Mouse (Mus musculus) hindbrain, embryonic 11.5 days (tissue): ENCODE results near the gene Rep15. TPM values are rescaled to one million over a fixed set of nuclear protein-coding genes. Genes with fewer than 3 reads are reported as not detected.

Experiments
- ATAC-seq: fragments of 200-750 bp; cut with Nextera tagmentation; 2 replicates; pipeline ENCODE4 v1.8.0; 2017; ENCODE audit warnings: mild to moderate bottlenecking, moderate TSS enrichment, moderate library complexity; ENCODE audit not compliant: low FRiP score
- DNase-seq: peaks from one replicate; pipeline ENCODE4 v3.0.0-alpha.2; 2015; ENCODE audit warnings: low spot score
- H3K27ac ChIP-seq: fragments of 300-500 bp; sonication (generic); 2 replicates; pipeline ENCODE4 v1.5.1; 2014; ENCODE audit warnings: mild to moderate bottlenecking, low read depth, low read length
- H3K27me3 ChIP-seq: fragments of 300-500 bp; sonication (generic); 2 replicates; pipeline ENCODE4 v1.6.1; 2014; ENCODE audit warnings: mild to moderate bottlenecking, low read length, moderate library complexity, mixed read lengths; ENCODE audit not compliant: control insufficient read depth, insufficient read depth
- H3K36me3 ChIP-seq: fragments of 300-500 bp; sonication (generic); 2 replicates; pipeline ENCODE4 v1.6.1; 2014; ENCODE audit warnings: mild to moderate bottlenecking, low read length, moderate library complexity, mixed read lengths; ENCODE audit not compliant: control insufficient read depth, insufficient read depth
- H3K4me1 ChIP-seq: fragments of 300-500 bp; sonication (generic); replicated peaks from 2 replicates; pipeline ENCODE4 v1.6.1; 2014; ENCODE audit warnings: low read length, mixed read lengths; ENCODE audit not compliant: control insufficient read depth, insufficient read depth
- H3K4me2 ChIP-seq: fragments of 300-500 bp; sonication (generic); replicated peaks from 2 replicates; pipeline ENCODE4 v1.6.1; 2014; ENCODE audit warnings: mild to moderate bottlenecking, low read depth, low read length
- H3K4me3 ChIP-seq: fragments of 300-500 bp; sonication (generic); 2 replicates; pipeline ENCODE4 v1.5.1; 2014; ENCODE audit warnings: low read depth, low read length
- H3K9ac ChIP-seq: fragments of 300-500 bp; sonication (generic); 2 replicates; pipeline ENCODE4 v1.6.1; 2014; ENCODE audit warnings: low read depth, low read length
- H3K9me3 ChIP-seq: fragments of 300-500 bp; sonication (generic); 2 replicates; pipeline ENCODE4 v1.6.1; 2016; ENCODE audit warnings: low read length; ENCODE audit not compliant: control insufficient read depth
- WGBS: fragments of 180-500 bp; shearing (Covaris S2); extraction: QIAGEN DNeasy Blood & Tissue Kit; methylation state at CpG from one replicate; pipeline ENCODE4 v1.1.7; 2014; 5-methylcytosine and 5-hydroxymethylcytosine counted together
- polyA plus RNA-seq: library from polyadenylated mRNA; unstranded; fragments of >200 nt; fragmentation: Nextera tagmentation; extraction: Ambion mirVana; gene quantifications from 2 replicates; pipeline ENCODE4 v1.2.1, GENCODE M21; 2014

The Rep15 gene
- polyA plus RNA-seq, 1 experiment from 2014 or later, result 0.46 TPM

DNA sequence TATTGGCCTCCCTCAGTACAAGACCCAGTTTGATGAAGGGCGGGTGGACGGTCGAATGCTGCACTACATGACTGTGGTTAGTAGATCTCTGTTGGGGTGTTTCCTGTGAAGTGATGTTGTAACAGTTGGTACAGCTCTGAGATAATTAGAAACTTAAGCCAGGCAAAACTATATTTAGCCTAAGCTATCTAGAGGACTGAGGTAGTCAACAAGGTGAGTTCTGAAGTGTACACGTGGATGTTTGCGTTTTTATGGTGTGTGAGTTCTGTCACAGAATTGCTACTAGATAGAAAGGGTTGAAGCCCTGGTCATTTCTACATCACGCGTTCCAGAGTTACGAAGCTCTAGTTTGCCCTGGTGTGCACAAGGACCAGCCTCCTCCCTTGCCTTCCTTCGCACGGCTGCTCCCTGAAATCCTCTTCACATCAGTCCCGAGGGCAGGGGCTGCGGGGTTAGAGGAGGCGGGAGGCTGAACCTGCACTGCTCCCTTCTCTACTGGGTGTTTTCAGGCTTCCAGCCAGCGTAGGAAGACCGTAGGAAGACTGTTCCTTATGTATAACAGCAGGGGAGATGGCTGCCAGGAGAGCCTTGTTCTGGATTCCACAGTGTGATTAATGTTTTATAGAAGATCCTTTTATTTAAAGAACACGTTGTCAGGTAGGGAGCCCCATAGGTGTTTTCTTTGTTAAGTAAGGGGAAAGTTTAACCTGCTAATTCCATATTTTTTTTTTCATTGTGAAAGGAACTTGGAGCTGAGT lies 9.8 kb upstream of the Rep15 start:
- no peaks in the 10 kb centered on the region for H3K36me3 ChIP-seq
- no peak overlapping the region for H3K9ac ChIP-seq
- 85% methylated on average over 16 of the region's 16 CpGs for WGBS
- no peaks in the 10 kb centered on the region for H3K9me3 ChIP-seq
- no peaks in the 10 kb centered on the region for H3K4me1 ChIP-seq
- ATAC-seq, result no peak
- no peak overlapping the region for H3K4me2 ChIP-seq
- H3K27me3 ChIP-seq, result no peaks in the 10 kb centered on the region
- H3K27ac ChIP-seq, result no peak overlapping the region
- H3K4me3 ChIP-seq, result no peak overlapping the region
- DNase-seq, result no peak

DNA sequence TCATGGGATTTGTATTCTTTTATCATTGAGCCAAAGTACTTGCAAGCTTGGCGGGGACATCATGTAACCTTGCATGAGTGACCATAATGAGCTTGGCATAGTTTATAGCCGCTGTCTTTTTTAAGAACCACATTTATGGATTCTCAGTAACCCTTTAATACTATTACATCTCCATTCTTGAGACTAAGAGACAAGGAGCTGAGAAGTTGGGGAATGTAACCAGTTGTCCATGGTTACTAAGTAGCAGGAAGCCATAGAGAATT lies 9.3 kb upstream of the Rep15 start:
- H3K27ac ChIP-seq, result no peak overlapping the region
- H3K36me3 ChIP-seq, result no peaks in the 10 kb centered on the region
- no peak overlapping the region for H3K4me2 ChIP-seq
- H3K4me1 ChIP-seq, result no peaks in the 10 kb centered on the region
- DNase-seq (no peak), ATAC-seq (no peak)
- H3K4me3 ChIP-seq, result no peak overlapping the region
- 95% methylated on average over 2 of the region's 2 CpGs for WGBS
- H3K9me3 ChIP-seq, result no peaks in the 10 kb centered on the region
- H3K9ac ChIP-seq, result no peak overlapping the region
- no peaks in the 10 kb centered on the region for H3K27me3 ChIP-seq

DNA sequence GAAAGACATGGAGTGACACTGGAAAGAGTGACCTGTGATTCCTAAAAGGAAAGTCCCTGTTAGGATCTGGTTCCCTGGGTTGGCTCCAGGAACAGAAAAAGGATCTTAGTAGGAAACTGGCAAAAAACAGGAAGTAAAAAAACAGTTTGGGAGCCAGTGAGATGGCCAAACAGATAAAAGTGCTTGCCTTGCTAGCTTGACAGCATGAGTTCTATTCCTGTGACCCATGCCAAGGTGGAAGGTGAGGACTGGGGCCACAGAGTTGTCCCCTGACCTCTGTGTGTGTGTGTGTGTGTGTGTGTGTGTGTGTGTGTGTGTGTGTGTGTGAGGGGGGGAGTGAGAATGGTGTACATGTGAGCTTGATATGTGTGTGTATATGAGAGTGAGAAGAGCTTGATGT lies 8.8 kb upstream of the Rep15 start:
- H3K4me1 ChIP-seq, result no peaks in the 10 kb centered on the region
- DNase-seq, result no peak
- H3K9ac ChIP-seq, result no peak overlapping the region
- H3K4me2 ChIP-seq, result no peak overlapping the region
- no peak for ATAC-seq
- H3K27me3 ChIP-seq, result no peaks in the 10 kb centered on the region
- no peaks in the 10 kb centered on the region for H3K9me3 ChIP-seq
- no peak overlapping the region for H3K4me3 ChIP-seq
- no peak overlapping the region for H3K27ac ChIP-seq
- H3K36me3 ChIP-seq, result no peaks in the 10 kb centered on the region

DNA sequence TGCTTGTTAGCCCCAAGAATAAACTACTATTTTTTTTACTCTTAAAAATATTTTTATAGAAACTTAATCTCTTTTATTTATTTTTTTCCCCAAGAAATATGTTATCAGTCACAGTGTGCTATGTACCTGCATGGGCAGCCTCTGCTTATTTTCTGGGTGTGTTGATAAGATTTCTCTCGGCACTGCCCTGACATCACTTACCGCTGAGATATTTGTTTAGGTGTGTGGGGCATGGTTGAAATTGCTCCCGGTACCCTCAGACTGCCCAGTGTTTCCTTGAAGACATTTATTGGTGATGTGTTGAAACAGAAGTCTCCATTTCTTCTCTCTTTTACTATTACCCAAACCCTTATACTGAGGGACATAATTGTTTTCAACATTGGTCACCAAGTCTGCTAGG lies 7.6 kb upstream of the Rep15 start:
- Histone ChIP-seq H3K9ac (no peak overlapping the region), H3K9me3 (no peaks in the 10 kb centered on the region), H3K27ac (no peak overlapping the region), H3K27me3 (no peaks in the 10 kb centered on the region), H3K4me3 (no peak overlapping the region), H3K4me1 (no peaks in the 10 kb centered on the region), H3K36me3 (no peaks in the 10 kb centered on the region), H3K4me2 (no peak overlapping the region)
- no peak for DNase-seq
- ATAC-seq, result no peak
- 88% methylated on average over 3 of the region's 3 CpGs for WGBS

DNA sequence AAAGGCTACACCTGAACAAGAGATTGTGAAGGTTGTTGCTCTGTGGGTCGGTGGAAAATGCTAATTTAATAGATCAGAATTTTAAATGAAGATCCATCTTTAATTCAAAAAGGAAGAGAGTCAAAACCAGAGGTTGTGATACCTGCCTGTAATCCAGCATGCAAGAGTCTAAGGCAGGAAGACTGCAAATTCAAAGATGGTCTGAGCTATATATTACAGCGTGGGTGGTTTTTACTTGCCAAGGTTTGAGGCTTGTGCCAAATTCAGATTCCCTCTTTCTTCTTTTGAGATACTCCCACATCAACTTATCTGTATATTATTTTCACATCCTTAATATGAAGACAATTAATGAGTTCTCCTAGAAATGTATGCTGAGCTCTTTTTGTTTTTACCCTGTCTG lies 4.0 kb upstream of the Rep15 start:
- Histone ChIP-seq H3K9me3 (no peaks in the 10 kb centered on the region), H3K27ac (no peak overlapping the region), H3K9ac (no peak overlapping the region), H3K4me3 (no peak overlapping the region), H3K27me3 (no peaks in the 10 kb centered on the region), H3K36me3 (no peaks in the 10 kb centered on the region), H3K4me1 (no peaks in the 10 kb centered on the region), H3K4me2 (no peak overlapping the region)
- 80% methylated on average over 2 of the region's 2 CpGs for WGBS
- DNase-seq, result no peak
- ATAC-seq, result no peak

DNA sequence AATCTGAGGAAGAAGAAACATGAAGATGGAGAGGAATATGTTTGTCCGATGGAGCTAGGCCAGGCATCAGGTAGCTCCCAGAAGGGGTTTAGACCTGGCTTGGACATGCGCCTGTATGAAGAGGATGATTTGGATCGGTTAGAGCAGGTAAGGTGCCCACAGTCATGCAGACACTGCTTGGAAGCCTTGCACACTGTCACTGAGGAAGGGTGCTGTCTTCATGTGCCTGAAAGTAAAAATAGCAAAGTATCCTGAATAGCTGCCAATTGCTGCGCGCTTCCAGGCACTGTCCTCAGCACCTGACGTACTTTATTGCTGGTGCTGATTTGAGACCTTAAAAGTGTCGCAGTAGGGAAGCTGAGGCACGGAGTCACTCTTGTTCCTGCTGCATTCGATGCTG lies 2.8 kb upstream of the Rep15 start:
- ATAC-seq, result no peak
- WGBS, result 95% methylated on average over 9 of the region's 9 CpGs

DNA sequence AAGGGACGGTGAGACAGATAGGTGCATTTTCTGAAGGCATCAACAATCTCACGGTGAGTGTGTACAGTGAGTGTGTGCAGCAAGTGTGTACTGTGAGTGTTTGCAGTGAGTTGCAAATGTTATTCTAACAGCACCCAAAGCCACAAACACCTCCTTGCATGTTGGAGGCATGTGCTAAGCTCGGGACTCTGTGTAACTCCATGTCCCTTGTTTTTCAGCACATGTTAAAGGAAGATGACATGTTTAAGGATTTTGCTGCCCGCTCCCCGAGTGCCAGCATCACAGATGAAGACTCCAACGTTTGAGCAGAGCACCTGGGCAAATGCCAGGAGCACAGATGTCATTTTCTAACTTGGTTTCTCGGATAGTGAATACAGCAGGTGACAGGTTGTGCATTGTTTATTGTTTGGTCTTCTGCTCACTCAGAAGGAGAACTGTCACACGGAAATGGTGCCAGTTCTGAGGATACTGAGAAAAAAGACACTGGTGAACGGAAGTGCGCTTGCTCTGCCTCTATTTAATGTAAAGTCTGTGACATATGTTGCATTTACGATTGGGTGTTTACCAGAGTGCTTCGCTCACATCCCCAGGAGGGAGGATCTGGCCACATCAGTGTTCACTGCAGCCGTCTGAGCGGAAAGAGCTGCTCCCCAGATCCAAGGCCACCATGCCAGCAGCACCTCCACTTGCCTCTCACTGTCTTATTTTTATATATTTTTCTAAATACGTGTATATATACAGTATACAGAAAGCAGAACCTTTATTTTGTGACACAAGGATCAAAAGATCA lies 2.1 kb upstream of the Rep15 start:
- Histone ChIP-seq H3K9me3 (no peaks in the 10 kb centered on the region), H3K4me2 (no peak overlapping the region), H3K9ac (no peak overlapping the region), H3K27ac (no peak overlapping the region), H3K4me1 (no peaks in the 10 kb centered on the region), H3K27me3 (no peaks in the 10 kb centered on the region), H3K36me3 (no peaks in the 10 kb centered on the region), H3K4me3 (no peak overlapping the region)
- DNase-seq, result no peak
- ATAC-seq, result no peak
- WGBS, result 90% methylated on average over 15 of the region's 15 CpGs

More for the DNA sequence above, 2.8 kb upstream of the Rep15 start:
- DNase-seq, result no peak
- H3K9me3 ChIP-seq, result no peaks in the 10 kb centered on the region
- H3K4me1 ChIP-seq, result no peaks in the 10 kb centered on the region
- H3K27ac ChIP-seq, result no peak overlapping the region
- H3K4me2 ChIP-seq, result no peak overlapping the region
- H3K36me3 ChIP-seq, result no peaks in the 10 kb centered on the region
- no peak overlapping the region for H3K9ac ChIP-seq
- H3K4me3 ChIP-seq, result no peak overlapping the region
- H3K27me3 ChIP-seq, result no peaks in the 10 kb centered on the region

DNA sequence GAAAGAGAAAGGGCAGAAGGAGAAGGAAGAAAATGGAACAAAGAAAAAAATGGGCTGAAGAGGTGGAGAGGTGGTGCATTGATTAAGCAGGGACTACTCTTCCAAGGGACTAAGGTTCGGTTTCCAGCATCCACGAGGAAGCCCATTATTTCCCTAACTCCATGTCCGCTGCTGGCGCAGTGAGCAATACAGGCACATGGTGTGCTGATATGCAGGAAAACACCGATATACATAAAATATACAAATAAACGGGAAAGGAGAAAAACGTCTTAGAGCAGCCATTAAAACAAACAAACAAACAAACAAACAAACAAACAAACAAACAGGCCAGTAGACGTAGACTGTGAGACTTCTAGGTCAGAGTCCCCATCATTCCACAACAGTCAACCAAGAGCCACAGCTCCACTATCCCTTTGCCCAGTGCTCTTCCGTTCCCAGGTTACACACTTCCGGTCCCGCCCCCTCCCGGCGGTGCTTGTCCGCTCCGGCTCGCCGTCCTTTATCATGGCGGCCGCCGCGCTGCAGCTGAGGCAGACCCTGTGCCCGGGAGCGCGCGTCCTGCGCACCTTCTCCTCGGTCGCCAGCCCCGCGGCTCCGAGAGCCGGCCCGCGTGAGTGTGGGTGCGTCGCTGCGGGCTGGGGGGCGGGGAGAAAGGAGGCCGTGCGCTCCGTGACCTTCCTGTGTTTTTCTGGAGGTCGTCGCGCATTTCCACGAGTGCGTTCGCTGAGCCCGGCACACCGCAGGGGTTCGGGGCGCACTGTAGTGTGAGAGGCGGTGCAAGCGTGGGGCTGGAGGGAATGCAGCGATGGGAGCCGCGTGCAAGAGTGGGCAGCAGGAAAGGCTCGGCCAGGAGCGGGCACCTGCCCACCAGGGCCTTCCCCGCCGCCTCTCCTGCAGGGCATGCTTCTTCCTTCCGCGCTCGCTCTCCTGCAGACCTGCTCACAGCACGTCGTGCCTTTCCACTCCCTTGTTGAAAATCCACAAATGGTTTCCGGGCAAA lies 10.2 kb downstream of the Rep15 start, which contains the start of gene Mrps35:
Gene Mrps35 (plus strand): TSS at position 474 of the 1,000 bp plus-strand sequence.
- ATAC-seq (peak; percentile 99), DNase-seq (peak; percentile 94)
- Histone ChIP-seq H3K27me3 (no peaks in the 10 kb centered on the region), H3K9ac (peak within 1 kb of the TSS; percentile 78), H3K4me1 (no peaks in the 10 kb centered on the region), H3K36me3 (no peaks in the 10 kb centered on the region), H3K4me3 (peak within 1 kb of the TSS; percentile 84), H3K4me2 (peak within 1 kb of the TSS; percentile 38), H3K9me3 (no peaks in the 10 kb centered on the region), H3K27ac (peak within 1 kb of the TSS; percentile 75)
- 5% methylated on average over 53 of the region's 66 CpGs for WGBS
